Mouse (Mus musculus): ENCODE data around the gene Sh3bgrl3.

Gene Sh3bgrl3

GRCm38 (mm10) chr4:134110653-134111052 is 17.9 kb downstream of the Sh3bgrl3 start:
- no peak for DNase-seq (ENCODE audit: low read depth, low spot score)

- DNase-seq (ENCODE audit: low read depth, low spot score) = no peak
Measured at GRCm38 (mm10) chr4:134108196-134108595, 20.4 kb downstream of the Sh3bgrl3 start.

DNA sequence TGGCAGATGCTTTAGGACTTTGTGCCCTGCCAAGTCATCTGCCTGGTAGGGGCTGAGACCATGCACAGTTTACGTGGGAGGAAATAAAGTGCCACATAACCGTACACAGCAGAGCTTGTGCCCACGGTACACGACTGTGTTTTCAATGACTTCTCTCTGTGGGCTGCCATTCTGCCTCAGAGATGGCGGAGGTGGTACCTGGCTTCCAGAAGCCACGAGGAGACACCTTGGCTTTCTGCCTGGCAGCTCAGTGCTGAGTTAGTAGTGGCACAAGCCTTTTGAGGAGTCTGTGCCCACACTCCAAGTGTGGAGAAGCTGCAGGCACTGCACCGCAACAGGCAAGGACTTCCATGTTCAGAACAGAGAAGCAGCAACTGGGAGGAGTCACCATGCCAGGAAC is 20.9 kb downstream of the Sh3bgrl3 start:
- DNase-seq (ENCODE audit: low read depth, low spot score) = no peak

DNA sequence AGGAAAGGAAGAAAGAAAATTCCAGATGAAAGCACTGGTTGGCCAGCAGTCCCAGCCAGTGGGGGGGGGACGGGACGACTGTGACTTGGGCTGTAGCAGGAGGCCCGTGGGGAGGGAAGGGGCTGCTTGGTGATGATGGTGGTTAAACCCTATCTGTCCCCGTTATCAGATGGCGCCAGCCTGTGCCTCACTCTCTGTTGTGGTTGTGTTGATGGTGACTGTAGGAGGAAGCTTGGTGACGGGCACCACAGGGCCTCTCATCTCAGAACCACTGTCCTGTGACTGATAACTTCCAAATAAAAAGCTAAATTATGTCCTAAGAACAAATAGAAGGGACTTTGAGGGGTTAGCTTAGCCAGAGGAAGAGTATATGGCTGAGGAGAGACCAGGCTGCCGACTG is 22.5 kb downstream of the Sh3bgrl3 start:
- DNase-seq (ENCODE audit: low read depth, low spot score) = no peak

DNA sequence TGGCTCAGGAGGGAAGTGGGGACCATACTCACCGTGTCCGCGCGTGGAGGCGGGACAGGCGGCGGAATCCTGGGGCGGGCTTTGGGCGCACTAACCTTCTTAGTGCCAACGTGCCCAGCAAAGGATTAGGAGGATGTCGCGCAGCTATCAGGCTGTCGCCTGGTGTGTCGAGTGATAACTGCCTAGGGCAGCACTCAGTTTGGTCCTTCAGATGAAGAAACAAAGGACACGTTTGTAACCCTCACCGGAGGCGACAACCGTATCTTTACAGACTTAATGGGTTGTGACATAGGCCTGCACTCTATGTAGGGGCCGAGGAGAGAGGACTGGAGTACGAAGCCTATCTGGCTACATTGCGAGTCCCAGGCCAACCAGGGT is 25.9 kb downstream of the Sh3bgrl3 start:
- peak; percentile 19 for DNase-seq (ENCODE audit: low read depth, low spot score)

GRCm38 (mm10) chr4:134101979-134102741 is 26.4 kb downstream of the Sh3bgrl3 start, which contains the start of gene Ubxn11:
Gene Ubxn11, plus strand, starts transcription at chr4:134102570.
- peak; percentile 93 for DNase-seq (ENCODE audit: low read depth, low spot score)

DNA sequence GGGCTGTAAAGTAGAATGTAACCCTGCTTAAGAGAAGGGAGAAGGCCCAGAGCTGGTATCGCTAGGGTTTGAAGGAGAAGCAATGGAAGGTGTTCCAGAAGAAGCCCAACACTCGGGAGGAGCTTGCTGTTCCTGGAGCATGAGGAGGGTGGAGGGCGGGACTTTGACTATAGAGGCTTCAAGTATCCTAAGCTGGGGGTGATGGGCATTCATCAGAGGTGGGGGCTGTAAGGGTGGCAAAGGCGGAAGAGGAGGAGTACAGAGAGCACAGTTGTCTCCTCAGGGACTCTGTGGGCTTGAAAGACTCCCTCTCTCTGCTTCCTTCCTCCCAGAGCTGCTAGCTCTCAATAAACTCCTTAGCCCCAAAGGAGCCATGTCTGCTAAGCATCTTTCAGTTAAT is 28.3 kb downstream of the Sh3bgrl3 start:
- DNase-seq (ENCODE audit: low read depth, low spot score) = no peak

- no peak for DNase-seq (ENCODE audit: low read depth, low spot score)
Measured at GRCm38 (mm10) chr4:134098628-134099027, 30.0 kb downstream of the Sh3bgrl3 start.

DNA sequence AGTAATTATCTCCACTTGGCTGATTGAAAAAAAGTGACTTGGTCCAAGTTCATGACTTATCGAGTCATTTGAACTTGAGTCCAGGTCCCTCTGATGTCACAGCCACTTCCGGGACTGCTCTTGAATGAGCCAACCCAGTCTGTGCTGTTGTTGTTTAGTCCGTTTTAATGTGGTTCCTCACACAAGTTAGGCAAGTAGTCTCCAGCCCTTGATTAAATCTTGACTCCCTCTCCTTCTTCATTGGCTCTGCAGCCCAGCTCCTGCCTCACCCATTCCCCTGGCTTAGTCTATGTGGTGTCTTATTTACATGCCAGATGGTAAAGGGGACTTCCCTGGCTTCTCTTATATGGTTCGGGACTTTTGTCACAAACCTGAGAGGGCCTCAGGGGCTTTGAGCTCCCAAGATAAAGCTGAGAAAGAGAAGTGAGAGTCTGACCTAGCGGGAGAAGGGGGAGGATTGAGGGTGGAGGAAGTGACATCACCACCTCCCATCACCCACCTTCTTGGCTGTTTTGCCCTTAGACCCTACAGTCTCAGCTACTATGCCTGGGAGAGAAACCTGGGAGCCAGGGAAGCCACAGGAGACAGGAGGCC is 31.5 kb downstream of the Sh3bgrl3 start:
- no peak for DNase-seq (ENCODE audit: low read depth, low spot score)

DNA sequence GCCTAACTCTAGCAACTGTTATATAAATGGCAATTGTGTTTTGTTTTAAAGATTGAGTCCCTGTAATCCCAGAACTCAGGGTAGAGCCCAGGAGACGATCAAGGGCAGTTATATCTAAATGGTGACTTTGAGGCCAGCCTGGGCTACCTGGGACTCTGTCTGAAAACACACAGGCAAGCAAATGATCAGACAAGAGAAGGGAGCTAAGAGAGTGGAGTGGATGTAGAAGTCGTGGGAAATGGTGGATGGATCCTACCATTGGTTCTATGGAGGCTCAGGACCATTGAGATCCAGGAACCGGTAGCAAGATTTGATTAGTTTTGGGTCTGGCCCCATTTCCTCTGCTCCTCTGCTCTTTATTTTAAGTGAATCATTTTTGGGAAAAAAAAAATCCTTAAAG is 32.5 kb downstream of the Sh3bgrl3 start:
- DNase-seq (ENCODE audit: low read depth, low spot score) = no peak

- DNase-seq (ENCODE audit: low read depth, low spot score) = no peak
Measured at GRCm38 (mm10) chr4:134094923-134095547, 33.6 kb downstream of the Sh3bgrl3 start, which contains the start of gene Cd52. Gene Cd52, minus strand, starts transcription at chr4:134095082.

- DNase-seq (ENCODE audit: low read depth, low spot score) = no peak
Measured at GRCm38 (mm10) chr4:134094004-134094564, 34.5 kb downstream of the Sh3bgrl3 start.

DNA sequence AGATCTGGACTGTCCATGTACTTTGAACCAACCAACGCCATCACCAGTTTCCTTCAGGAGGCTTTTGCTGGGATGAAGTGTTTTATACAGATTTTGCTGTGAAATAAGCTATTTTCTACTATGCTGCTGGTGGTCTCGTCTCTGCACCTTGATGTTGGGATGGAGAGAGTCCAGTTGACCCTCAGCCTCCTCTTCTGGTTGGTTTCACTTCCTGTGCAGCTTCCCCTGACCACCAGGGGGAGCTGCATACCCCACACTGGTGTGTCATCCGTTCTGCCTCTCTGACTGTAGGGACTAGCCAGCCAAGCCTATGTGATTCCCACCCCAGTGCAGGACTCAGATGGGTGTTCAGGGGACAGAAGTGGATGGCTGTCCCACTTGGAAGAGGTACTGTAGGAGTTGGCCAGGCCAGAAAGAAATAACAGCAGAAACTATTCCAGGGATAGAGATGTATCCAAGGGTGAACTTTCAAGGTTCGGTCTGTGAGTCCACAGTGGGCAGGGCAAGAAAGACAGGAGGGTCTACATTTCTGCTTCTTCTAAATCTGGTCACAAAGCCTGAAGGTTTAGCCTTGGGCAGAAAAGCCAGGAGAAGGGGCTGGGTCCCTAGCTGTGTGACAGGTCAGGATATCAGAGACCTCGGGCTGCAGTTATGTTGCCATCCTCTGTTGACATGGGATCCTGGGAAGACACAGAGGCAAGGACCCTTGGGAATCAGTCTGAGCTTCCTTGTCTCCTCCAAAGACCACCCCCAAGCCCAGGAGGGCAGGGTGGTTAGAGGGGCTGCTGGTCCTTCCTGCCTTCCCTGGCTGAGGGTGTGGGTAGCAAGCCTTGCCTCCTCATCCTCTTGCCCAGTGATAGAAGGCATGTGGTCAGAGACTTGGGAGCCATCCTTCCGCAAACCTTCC is 36.0 kb downstream of the Sh3bgrl3 start:
- peak; percentile 62 for DNase-seq (ENCODE audit: low read depth, low spot score)

DNA sequence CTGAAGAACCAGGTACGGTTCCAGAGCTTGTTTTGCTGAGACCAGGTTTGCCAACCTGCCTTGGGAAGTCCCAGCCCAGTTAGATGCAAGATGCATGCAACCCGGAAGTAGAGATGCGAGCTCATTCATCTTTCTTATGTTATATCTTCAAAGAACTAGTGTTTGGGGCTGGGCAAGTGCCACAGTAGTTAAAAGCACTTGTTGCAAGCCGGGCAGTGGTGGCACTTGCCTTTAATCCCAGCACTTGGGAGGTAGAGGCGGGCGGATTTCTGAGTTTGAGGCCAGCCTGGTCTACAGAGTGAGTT is 37.4 kb downstream of the Sh3bgrl3 start:
- DNase-seq (ENCODE audit: low read depth, low spot score) = no peak

DNA sequence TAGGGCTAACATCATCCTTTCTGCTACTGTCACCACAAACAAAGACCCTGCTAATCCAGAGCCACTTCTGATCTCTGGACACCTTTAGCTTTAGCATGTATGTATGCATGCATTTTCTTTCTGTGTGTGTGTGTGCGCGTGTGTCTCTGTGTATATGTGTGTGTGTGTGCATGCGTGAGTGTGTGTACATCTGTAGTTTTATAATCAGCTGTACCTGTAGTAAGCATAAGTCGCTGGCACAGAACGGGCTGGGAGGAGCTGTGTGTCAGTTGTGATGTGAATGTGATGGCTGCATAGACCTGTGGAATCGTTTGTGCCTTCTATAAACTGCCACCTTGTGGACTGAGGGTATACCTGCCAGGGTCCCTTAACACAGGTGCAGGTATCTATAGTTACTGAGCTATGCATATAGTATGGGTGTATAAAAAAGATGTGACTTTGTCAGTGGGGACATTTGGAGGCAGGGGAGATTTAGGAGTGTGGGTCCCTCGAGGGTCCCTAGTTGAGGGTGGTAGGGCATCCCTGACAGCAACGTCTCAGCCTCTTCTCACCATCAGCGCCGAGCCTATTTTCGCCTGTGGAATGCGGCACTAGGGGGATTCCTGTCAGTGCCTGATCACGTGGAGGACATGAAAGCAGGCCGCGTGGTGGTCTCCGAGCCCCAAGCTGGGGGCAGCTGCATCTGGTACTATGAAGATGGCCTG is 37.9 kb downstream of the Sh3bgrl3 start:
- no peak for DNase-seq (ENCODE audit: low read depth, low spot score)

DNA sequence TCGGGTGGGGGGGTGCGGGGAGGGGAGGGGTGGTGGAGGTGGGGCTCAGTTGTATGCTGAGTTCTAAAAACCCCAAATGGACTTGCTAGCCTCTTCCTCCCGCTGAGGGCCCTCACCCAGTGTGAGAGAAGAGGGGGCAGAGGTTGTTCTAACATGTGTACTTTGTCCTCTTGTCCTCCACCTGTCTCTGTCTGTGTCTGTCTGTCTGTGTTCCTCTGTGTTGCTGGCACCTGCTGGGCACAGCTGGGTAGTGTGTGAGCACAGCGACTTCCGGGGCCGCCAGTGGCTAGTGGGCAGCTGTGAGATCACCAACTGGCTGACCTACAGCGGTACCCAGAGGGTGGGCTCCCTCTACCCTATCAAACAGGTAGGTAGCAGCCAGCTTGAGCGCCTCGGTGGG is 39.6 kb downstream of the Sh3bgrl3 start:
- DNase-seq (ENCODE audit: low read depth, low spot score) = no peak

- DNase-seq (ENCODE audit: low read depth, low spot score) = peak; percentile 50
Measured at GRCm38 (mm10) chr4:134087412-134087811, 41.2 kb downstream of the Sh3bgrl3 start.

GRCm38 (mm10) chr4:134084999-134085398 is 43.6 kb downstream of the Sh3bgrl3 start:
- DNase-seq (ENCODE audit: low read depth, low spot score) = no peak

GRCm38 (mm10) chr4:134082460-134082859 is 46.1 kb downstream of the Sh3bgrl3 start:
- no peak for DNase-seq (ENCODE audit: low read depth, low spot score)

DNA sequence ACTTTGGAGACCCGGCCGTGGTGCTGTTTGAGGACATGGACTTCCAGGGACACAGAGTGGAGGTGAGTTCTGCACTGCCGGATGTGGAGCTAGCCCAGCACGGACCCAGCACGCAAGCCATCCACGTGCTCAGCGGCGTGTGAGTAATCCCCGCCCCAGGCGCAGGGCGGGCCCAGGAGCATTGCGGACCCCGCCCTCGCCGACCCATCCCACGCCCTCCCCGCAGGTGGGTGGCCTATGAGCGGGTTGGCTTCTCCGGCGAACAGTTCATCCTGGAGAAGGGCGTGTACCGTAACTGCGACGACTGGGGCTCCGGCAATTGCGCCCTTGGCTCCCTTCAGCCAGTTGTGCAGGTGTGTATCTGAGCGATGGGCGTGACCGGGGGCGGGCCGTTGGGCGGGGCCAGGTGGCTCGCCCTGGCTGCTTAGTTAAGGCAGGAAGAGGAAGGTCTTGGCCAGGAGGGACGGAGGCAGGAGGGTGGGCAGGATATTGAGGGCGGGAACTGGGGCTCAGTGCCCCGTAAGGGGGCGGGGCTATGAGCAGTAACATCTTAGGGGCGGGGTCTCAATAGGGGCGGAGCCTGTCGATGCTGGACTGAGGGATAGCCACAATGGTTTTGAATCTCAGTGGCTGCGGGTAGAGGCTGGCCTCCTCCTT is 46.7 kb downstream of the Sh3bgrl3 start:
- DNase-seq (ENCODE audit: low read depth, low spot score) = no peak

Measured in 3T3-L1 (cell line).